Mouse (Mus musculus): ENCODE results near the gene Hsf2bp.

GRCm38 (mm10) chr17:32067541-32067940, 31.4 kb upstream of the Hsf2bp start:
- TF ChIP-seq CTCF (IDR thresholded peaks at IDR 0.05; ENCODE audit: control insufficient read depth, insufficient read depth, low read length): no peak
- no peak for TF ChIP-seq POLR2A (IDR thresholded peaks at IDR 0.05; ENCODE audit: borderline replicate concordance, control insufficient read depth, low read depth, low read length)

Measured in bone marrow, adult 2 months (tissue).